Mouse (Mus musculus) liver, embryonic 13.5 days (tissue): ENCODE results near the gene Gm9736. TPM values are rescaled to one million over a fixed set of nuclear protein-coding genes. Genes with fewer than 3 reads are reported as not detected.
"Not testable (repeated sequence)": the region's sequence is repeated elsewhere in the genome, so short reads cannot be mapped to it uniquely, and the experiment has no call there.

Experiments
- ATAC-seq: fragments of 200-750 bp; cut with Nextera tagmentation; 2 replicates; pipeline ENCODE4 v1.8.0; 2017; ENCODE audit warnings: low read depth, mild to moderate bottlenecking, moderate number of reproducible peaks, moderate library complexity
- DNase-seq: peaks from one replicate; pipeline ENCODE4 v3.0.0; 2022
- H3K27ac ChIP-seq: fragments of 300-500 bp; sonication (generic); 2 replicates; pipeline ENCODE4 v1.5.1; 2015; ENCODE audit warnings: moderate library complexity, mild to moderate bottlenecking, inconsistent platforms
- H3K27me3 ChIP-seq: fragments of 300-500 bp; sonication (generic); 2 replicates; pipeline ENCODE4 v1.6.1; 2015; ENCODE audit warnings: mild to moderate bottlenecking, inconsistent platforms
- H3K36me3 ChIP-seq: fragments of 300-500 bp; sonication (generic); 2 replicates; pipeline ENCODE4 v1.6.1; 2015; ENCODE audit warnings: mild to moderate bottlenecking, inconsistent platforms
- H3K4me1 ChIP-seq: fragments of 300-500 bp; sonication (generic); replicated peaks from 2 replicates; pipeline ENCODE4 v1.6.1; 2015; ENCODE audit warnings: inconsistent platforms
- H3K4me2 ChIP-seq: fragments of 300-500 bp; sonication (generic); 2 replicates; pipeline ENCODE4 v1.6.1; 2015; ENCODE audit warnings: inconsistent platforms, mild to moderate bottlenecking, moderate library complexity
- H3K4me3 ChIP-seq: fragments of 300-500 bp; sonication (generic); replicated peaks from 2 replicates; pipeline ENCODE4 v1.5.1; 2015; ENCODE audit warnings: mild to moderate bottlenecking, inconsistent platforms
- H3K9ac ChIP-seq: fragments of 300-500 bp; sonication (generic); 2 replicates; pipeline ENCODE4 v1.6.1; 2015; ENCODE audit warnings: mild to moderate bottlenecking, inconsistent platforms
- H3K9me3 ChIP-seq: fragments of 300-500 bp; sonication (generic); replicated peaks from 2 replicates; pipeline ENCODE4 v1.6.1; 2016; ENCODE audit warnings: inconsistent platforms
- WGBS: fragments of 180-500 bp; shearing (Covaris S2); methylation state at CpG from one replicate; pipeline ENCODE4 v1.1.7; 2015; ENCODE audit not compliant: insufficient replicate concordance; 5-methylcytosine and 5-hydroxymethylcytosine counted together
- polyA plus RNA-seq: library from polyadenylated mRNA; unstranded; fragments of >200 nt; fragmentation: Nextera tagmentation; extraction: Ambion mirVana; gene quantifications from 2 replicates; pipeline ENCODE4 v1.2.1, GENCODE M21; 2015

Gene Gm9736
- polyA plus RNA-seq, result not detected in 2 replicates

- H3K27me3 ChIP-seq, H3K9ac ChIP-seq, H3K4me3 ChIP-seq, H3K9me3 ChIP-seq, DNase-seq, ATAC-seq, H3K36me3 ChIP-seq, H3K4me1 ChIP-seq, H3K4me2 ChIP-seq, H3K27ac ChIP-seq: not testable (repeated sequence)
- WGBS, result 45% methylated on average over 1 of the region's 1 CpGs
Measured at GRCm38 (mm10) chr10:77751254-77751653, at the start of gene Gm9736. Gene Gm9736, minus strand, starts transcription at chr10:77751354.

DNA sequence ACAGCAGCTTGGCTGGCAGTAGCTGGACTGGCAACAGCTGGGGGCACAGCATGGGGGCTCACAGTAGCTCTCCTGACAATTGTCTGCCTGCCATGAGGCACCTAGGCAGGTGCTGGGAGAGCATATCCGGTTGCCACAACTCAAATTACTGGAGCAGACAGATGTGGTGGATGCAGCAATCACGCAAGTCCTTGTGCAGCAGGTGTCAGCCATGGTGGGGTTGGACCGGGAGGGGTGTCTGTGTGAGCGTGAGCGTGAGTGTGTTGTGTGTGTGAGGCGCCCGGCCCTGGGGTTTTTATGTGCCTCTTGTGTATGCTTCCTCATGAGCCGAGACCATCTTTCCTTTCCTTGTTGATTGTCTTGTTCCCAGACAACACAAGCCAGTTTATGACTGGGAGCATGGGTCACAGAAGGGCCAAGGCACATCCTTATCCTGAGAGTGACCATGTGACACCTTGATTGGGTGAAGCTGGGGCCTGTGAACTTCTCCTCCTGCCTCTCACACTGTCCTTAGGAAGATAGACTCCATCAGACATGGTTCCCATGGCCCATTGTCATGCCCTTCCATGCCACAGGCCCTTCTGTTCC lies 47.9 kb upstream of the Gm9736 start, which contains the start of gene Gm19668:
TSS of gene Gm19668 (minus strand) at position 213 of the 588 bp plus-strand sequence.
- Histone ChIP-seq H3K9ac (no peak within 1 kb of the TSS), H3K4me3 (no peak within 1 kb of the TSS), H3K4me1 (no peaks in the 10 kb centered on the region), H3K27me3 (no peaks in the 10 kb centered on the region), H3K9me3 (no peaks in the 10 kb centered on the region), H3K4me2 (no peak within 1 kb of the TSS), H3K36me3 (no peaks in the 10 kb centered on the region), H3K27ac (no peak within 1 kb of the TSS)
- 41% methylated on average over 8 of the region's 8 CpGs for WGBS
- no peak for DNase-seq
- no peak for ATAC-seq

DNA sequence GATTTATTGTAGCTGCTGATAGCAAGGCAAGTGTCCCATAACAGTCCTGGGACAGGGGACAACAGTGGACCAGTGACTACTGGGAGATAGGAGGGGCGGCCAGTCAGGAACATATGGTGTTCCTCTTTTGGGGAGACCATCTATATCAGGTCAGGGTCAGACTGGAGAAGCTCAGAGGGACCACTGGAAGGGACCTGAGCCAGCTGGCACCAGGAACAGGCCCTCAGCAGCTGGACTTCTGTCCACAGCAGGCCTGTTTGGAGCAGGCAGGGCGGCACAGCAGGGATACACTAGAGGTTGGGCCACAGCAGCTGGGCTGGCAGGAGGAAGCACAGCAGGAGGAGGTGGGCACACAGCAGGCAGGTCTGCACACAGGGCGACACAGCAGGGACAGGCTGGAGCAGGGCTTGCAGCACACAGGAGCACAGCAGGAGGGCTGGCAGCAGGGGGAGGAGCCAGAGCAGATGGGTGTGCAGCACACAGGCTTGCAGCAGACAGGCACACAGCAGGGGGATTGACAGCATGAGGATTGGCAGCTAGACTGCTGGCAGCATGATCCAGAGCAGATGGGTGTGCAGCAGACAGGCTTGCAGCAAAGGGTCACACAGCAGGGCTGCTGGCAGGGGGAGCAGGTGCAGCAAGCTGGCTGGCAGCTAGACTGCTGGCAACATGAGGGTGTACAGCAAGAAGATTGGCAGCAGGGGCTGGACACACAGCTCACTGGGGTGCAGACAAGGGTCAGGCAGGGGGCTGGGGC lies 47.2 kb upstream of the Gm9736 start:
- not testable (repeated sequence) for H3K9me3 ChIP-seq, H3K9ac ChIP-seq, H3K27me3 ChIP-seq, H3K36me3 ChIP-seq, H3K4me3 ChIP-seq, H3K27ac ChIP-seq, H3K4me1 ChIP-seq, H3K4me2 ChIP-seq, ATAC-seq, DNase-seq
- 36% methylated on average over 3 of the region's 3 CpGs for WGBS

DNA sequence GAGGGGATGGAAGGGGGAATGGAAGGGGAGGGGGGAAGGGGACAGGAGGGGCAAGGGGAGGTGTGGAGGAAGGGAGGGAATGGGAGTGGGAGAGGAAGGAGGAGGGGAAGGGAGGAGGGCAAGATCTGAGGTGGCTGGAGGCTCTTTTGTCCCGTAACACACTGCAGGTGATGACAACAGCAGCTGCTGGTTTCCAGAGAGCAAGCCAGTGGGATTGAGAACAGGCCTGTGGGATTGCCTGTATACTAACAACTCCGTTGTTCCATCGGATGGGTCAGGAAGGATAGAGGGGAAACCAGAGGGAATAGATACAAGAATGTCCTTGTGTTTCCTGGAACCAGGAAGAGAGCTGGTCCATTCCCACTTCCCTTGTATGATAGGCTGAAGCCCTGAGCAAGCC lies 46.5 kb upstream of the Gm9736 start:
- no peak for DNase-seq
- no peak overlapping the region for H3K27ac ChIP-seq
- ATAC-seq, result no peak
- H3K9ac ChIP-seq, result no peak overlapping the region
- H3K4me2 ChIP-seq, result no peak overlapping the region
- H3K4me1 ChIP-seq, result no peaks in the 10 kb centered on the region
- H3K9me3 ChIP-seq, result no peaks in the 10 kb centered on the region
- no peaks in the 10 kb centered on the region for H3K27me3 ChIP-seq
- H3K4me3 ChIP-seq, result no peak overlapping the region
- 29% methylated on average over 3 of the region's 3 CpGs for WGBS
- no peaks in the 10 kb centered on the region for H3K36me3 ChIP-seq

- ATAC-seq (no peak), DNase-seq (no peak)
- no peak within 1 kb of the TSS for H3K27ac ChIP-seq
- no peaks in the 10 kb centered on the region for H3K27me3 ChIP-seq
- no peak within 1 kb of the TSS for H3K4me3 ChIP-seq
- 54% methylated on average over 2 of the region's 2 CpGs for WGBS
- H3K4me2 ChIP-seq, result no peak within 1 kb of the TSS
- H3K9ac ChIP-seq, result no peak within 1 kb of the TSS
- no peaks in the 10 kb centered on the region for H3K9me3 ChIP-seq
- H3K4me1 ChIP-seq, result no peaks in the 10 kb centered on the region
- no peaks in the 10 kb centered on the region for H3K36me3 ChIP-seq
Measured at GRCm38 (mm10) chr10:77794976-77795375, 43.8 kb upstream of the Gm9736 start, which contains the start of gene Gm9639. Gene Gm9639, minus strand, starts transcription at chr10:77795076.

DNA sequence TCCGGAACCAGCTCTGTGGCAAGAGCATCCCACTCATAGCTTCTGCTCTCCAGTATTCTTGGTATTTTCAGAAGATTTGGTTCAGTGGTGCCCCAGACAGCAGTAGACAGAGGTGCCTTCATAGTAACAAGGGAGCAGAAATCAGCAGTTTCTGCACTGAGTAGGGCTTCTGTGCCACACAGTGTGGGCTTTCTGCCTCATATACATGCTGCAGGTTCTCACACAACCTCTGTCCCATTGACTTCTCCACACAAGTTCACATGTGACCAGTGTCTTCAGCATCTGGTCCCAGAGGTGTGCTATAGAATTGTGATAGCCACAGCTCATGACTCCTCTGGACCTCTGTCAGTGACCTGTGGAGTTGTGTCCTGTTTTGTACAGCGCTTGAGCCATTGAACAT lies 37.5 kb upstream of the Gm9736 start:
- no peak overlapping the region for H3K9ac ChIP-seq
- DNase-seq (no peak), ATAC-seq (no peak)
- no peak overlapping the region for H3K4me2 ChIP-seq
- no peaks in the 10 kb centered on the region for H3K36me3 ChIP-seq
- H3K4me1 ChIP-seq, result no peaks in the 10 kb centered on the region
- WGBS, result 55% methylated on average over 2 of the region's 2 CpGs
- H3K27me3 ChIP-seq, result no peaks in the 10 kb centered on the region
- H3K4me3 ChIP-seq, result no peak overlapping the region
- H3K9me3 ChIP-seq, result no peaks in the 10 kb centered on the region
- no peak overlapping the region for H3K27ac ChIP-seq

DNA sequence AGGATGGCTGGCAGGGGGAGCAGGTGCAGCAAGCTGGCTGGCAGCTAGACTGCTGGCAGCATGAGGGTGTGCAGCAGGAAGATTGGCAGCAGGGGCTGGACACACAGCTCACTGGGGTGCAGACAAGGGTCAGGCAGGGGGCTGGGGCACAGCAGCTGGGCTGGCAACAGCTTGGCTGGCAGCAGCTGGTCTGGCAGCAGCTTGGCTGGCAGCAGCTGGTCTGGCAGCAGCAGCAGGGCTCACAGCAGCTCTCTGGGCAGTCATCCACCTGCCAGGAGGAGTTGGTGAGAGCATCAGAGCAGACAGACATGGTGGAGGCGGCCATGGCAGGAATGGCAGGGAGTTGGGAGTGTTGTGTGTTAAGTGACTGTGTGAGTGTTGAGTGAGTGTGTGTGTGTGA lies 36.7 kb upstream of the Gm9736 start, which contains the start of gene Gm7137:
TSS of gene Gm7137 (minus strand) at position 325 of the 400 bp plus-strand sequence.
- not testable (repeated sequence) for H3K4me2 ChIP-seq, H3K9me3 ChIP-seq, H3K4me1 ChIP-seq, H3K4me3 ChIP-seq, H3K27me3 ChIP-seq, ATAC-seq, H3K36me3 ChIP-seq, H3K27ac ChIP-seq, H3K9ac ChIP-seq, DNase-seq
- 30% methylated on average over 1 of the region's 1 CpGs for WGBS

GRCm38 (mm10) chr10:77783396-77783795 lies 32.2 kb upstream of the Gm9736 start:
- not testable (repeated sequence) for H3K4me2 ChIP-seq, DNase-seq, ATAC-seq, H3K9me3 ChIP-seq, H3K4me3 ChIP-seq, H3K9ac ChIP-seq, H3K4me1 ChIP-seq, H3K36me3 ChIP-seq, H3K27ac ChIP-seq, H3K27me3 ChIP-seq
- WGBS, result 53% methylated on average over 3 of the region's 3 CpGs

DNA sequence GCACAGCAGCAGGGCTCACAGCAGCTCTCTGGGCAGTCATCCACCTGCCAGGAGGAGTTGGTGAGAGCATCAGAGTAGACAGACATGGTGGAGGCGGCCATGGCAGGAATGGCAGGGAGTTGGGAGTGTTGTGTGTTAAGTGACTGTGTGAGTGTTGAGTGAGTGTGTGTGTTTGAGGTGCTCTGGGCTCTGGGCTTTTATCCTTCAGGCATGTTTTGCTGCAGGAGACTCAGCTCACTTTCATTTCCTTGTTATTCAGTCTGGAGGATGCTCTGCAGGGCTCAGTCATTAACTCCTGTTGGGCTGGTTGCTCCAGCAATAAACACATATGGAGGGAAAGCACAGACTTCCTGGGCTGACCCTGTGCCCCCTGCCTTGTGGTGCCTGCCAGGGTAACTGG lies 31.3 kb upstream of the Gm9736 start, which contains the start of gene Gm3250:
TSS of gene Gm3250 (minus strand) at position 101 of the 400 bp plus-strand sequence.
- not testable (repeated sequence) for H3K9ac ChIP-seq, DNase-seq, H3K9me3 ChIP-seq, H3K4me1 ChIP-seq, H3K36me3 ChIP-seq, H3K27me3 ChIP-seq, ATAC-seq, H3K4me3 ChIP-seq, H3K27ac ChIP-seq, H3K4me2 ChIP-seq
- WGBS, result 31% methylated on average over 1 of the region's 1 CpGs

DNA sequence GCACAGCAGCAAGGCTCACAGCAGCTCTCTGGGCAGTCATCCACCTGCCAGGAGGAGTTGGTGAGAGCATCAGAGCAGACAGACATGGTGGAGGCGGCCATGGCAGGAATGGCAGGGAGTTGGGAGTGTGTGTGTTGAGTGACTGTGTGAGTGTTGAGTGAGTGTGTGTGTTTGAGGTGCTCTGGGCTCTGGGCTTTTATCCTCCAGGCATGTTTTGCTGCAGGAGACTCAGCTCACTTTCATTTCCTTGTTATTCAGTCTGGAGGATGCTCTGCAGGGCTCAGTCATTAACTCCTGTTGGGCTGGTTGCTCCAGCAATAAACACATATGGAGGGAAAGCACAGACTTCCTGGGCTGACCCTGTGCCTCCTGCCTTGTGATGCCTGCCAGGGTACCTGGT lies 25.7 kb upstream of the Gm9736 start, which contains the start of gene Gm7138:
TSS of gene Gm7138 (minus strand) at position 101 of the 400 bp plus-strand sequence.
- not testable (repeated sequence) for H3K27me3 ChIP-seq, H3K4me2 ChIP-seq, H3K27ac ChIP-seq, H3K36me3 ChIP-seq, H3K9me3 ChIP-seq, ATAC-seq, DNase-seq, H3K4me1 ChIP-seq, H3K9ac ChIP-seq, H3K4me3 ChIP-seq
- WGBS, result 36% methylated on average over 1 of the region's 1 CpGs

DNA sequence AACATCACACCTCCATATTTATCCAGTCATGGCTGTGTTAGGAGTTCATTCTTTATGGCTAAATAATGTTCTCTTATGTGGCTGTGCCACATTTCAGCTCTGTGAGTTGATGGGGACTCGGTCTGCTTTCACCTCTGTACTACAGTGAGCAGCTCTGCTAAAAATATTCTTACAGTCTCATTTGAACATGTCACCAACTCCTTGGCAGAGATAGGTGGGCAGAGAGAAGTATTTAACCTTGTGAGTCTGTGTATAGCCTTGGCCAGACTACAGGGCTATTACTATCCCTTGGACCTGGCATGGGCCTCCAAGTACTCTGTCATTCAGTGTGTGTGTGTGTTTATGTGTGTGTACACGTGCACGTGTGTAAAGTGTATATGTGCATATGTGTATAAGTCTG lies 21.0 kb upstream of the Gm9736 start:
- not testable (repeated sequence) for H3K9me3 ChIP-seq, DNase-seq, H3K36me3 ChIP-seq, ATAC-seq, H3K27me3 ChIP-seq, H3K4me3 ChIP-seq, H3K4me2 ChIP-seq, H3K9ac ChIP-seq, H3K4me1 ChIP-seq, H3K27ac ChIP-seq
- 47% methylated on average over 1 of the region's 3 CpGs for WGBS
